Mouse (Mus musculus): ENCODE data around the gene Map3k20.

Gene Map3k20

DNA sequence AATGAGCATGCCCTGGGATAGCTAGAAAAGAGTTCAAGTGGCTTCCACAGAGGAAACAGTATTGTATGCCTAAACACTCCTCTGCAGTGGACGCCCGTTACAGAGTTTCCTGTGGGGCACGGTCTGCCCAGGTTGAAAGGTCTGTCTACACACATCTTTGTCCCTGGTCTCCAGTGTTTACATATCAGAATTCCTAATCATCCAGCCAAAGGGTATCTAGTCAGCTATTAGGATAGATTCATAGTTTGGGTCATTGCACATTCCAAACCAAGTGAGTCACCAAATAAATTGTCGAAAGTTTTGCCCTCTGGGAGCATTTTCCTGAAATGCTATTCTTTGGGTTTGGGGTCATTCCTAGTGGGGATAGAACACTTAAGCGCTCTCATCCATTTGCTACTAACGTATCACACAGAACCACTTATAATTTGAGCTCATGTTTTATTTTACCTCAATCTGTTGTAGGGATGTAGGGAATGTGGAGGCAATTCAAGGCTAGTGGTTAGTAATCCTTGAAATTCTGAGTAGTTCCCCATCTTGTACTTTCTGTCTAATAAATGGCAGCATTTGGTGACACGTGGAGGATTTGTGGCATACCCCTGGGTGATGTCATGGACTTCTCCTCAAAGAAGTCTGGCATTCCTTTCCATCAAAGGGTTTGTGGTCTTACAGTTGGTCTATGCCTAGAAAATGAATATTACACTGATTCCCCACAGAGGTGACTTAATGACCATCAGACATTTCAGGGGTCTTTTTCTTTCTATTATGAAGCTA, 33.8 kb downstream of the Map3k20 start:
- in situ Hi-C loops (cut with MboI, MseI): no loop called here

DNA sequence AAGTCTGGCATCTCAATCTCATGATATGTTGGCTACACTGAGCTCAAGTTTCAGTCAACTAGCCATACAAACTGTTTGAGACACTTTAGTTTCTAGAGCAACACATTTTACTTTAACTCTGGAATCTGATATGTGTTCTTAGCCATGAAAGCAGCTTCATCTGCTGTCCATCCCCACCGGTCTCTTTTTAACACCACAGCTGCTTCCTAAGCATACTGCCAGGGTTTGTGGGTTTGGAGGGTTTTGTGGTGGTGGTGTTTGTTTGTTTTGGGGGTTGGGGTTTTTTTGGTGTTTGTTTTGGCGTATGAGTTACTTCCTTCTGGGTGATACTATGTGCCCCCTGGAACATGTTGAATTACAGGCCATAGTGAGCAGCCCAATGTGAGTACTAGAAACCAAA, 35.2 kb downstream of the Map3k20 start:
- in situ Hi-C loops (cut with MboI, MseI): no loop called here

DNA sequence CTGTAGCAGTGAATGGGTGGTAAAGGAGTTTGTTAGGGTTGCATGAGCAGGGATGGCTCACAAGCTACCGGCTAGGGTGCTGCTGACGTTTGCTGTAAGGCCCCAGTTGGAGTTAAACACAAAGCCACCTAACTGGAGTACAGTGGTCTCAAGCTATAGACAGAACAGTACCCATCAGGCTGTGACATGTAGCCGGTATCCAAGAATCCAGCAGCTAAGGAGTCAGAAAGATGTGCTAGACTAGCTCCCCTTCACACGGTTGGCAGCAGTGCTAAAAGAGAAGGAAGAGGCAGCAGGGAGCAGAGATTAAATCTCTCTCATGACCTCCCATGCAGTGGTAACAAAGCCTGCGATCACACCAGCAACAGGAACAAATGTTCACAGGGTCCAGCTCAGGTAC, 36.2 kb downstream of the Map3k20 start:
- in situ Hi-C loops (cut with MboI, MseI): no loop called here

DNA sequence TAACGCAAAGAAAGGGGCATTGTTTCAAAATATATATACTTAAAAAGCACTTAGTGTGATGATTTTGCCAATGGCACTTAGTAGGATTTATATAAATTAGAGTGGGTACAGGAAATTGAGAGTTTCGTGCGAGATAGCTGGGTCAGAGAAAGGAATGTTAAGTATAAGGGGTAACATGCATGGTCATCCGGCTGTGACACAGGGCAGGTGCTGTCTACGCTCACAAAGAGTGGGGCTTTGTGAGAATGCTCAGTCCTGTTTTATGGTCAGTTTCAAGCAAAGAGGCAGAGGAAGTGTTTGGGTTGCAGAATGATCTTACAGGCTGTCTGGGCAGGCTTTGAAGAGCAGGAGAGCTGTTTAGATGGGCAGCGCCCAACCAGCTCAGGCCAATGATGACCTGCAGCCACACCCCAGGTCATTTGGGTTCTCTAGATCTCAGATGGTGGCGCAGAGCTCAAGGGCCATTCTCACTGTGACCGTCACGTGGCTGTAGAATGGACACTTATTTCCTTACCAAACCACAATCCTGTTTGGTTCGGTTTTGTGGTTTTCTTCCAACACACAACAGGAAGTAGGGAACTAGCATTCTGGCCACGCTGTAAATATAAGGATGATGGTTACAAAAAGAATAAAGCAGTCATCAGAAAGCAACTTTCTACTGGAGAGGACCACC, 37.4 kb downstream of the Map3k20 start:
- in situ Hi-C loops (cut with MboI, MseI): no loop called here

DNA sequence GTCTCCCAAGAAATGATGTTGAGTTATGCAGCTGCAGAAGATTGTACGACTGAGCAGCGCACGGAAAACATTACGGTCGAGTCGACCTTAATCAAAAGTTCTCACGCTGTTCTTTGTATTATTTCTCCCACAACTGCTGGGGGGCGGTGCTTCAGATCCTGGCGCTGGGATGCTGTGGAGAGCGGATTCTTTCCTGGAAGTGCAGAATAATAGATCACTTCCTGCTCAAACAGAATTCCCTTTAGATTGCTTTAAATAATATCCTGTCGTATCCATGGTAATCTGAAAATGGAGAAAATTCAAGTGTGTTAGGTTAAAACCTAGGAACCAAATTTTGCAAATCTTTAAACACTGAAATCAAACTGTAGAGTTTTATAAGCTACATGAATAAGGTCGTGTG, 39.0 kb downstream of the Map3k20 start:
- in situ Hi-C loops (cut with MboI, MseI): no loop called here

DNA sequence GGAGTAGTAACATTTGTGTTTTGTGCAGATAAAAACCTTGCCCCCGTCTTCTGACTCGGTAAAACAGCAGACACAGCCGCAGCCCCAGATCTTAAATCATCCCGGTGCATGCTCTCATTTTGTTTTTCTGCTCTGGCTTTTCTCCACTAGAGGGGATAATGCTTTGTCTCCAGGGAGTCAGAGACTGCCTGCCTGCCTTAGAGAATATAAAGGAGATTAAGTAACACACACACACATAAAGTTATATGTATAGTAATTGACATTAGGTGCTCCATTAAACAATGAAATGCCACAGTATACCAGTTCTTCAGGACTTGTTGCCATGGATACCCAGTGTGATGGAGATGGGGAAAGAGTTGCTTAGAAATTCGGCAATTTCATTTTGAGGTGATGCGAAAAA, 41.1 kb downstream of the Map3k20 start:
- in situ Hi-C loops (cut with MboI, MseI): no loop called here

DNA sequence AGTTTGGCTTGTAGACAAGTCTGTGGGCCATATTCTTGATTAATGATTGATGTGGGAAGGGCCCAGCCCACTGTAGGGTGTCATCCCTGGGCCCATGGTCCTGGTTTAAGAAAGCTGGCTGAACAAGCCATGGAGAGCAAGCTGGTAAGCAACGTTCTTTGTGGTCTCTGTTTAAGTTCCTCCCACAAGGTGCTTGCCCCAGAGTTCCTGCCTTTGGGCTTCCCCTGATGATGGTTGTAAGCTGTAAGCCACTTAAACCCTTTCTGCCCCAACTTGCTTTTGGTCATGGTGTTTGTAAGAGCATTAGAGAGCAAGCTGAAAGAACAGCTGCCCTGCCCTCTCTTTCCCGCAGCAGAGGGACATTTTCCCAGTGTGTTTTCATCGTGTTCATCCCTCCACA, 43.0 kb downstream of the Map3k20 start:
- in situ Hi-C loops (cut with MboI, MseI): no loop called here

DNA sequence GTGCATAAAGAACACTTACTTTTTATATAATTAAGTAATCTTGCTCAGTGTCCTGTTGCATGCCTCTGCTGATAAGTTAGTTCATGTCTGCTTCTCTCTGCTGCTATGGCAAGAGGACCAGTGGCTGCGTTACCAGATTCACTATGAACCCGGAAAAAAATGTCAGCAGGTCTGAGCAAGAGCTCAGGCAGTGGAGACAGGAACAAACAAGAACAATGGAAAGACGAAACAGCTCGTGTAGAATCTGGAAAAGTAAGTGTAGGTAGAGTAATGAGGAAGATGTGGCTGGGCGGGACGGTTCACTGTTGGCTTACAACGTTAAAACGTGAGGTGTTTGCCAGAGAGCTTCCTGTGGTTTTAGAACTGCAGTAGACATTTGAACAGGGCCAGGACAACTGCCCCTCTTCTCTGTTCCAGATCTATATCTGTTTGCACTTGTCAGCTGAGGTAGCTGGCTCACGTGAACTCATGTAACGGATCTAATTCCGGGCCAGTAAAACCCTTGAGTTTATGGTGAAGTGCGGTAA, 45.6 kb downstream of the Map3k20 start:
- in situ Hi-C loops (cut with MboI, MseI): no loop called here

DNA sequence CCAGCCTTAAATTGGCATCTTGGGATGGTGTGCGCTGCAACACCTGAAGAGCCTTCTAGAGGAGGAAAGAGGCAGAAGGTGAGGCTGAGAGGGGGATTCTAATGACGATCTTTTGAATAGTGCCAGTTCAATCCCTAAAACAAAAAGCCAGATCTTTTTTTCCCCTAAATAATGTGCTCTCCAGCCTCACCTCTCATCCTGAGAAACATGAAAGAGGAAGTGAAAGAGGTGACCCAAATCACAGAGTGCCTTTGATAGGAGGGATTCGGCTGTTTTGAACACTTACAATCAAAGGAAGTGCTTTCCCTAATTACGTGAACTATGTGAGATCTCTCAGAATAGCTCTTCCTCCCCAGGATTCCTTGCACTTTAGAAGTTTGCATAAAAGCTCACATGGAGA, 46.6 kb downstream of the Map3k20 start:
- in situ Hi-C loops (cut with MboI, MseI): no loop called here

DNA sequence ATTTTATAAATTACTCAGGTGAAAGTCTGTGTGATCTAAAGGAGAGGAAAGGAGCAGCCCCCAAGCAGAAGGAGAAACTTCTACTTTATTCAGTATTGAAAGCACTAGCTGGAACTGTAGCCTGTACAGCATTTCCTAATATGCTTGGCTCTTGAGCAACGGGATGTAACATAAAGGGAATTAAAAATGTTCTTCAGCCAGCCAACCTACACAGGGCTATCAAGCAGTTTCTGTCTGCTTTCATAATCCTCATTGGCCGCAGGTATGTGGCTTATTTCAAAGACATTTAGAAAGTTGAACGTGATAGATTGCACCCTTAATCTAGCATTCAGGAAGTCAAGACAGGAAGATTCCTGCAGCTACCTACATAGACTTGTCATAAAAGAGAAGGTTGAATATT, 47.8 kb downstream of the Map3k20 start:
- in situ Hi-C loops (cut with MboI, MseI): no loop called here

DNA sequence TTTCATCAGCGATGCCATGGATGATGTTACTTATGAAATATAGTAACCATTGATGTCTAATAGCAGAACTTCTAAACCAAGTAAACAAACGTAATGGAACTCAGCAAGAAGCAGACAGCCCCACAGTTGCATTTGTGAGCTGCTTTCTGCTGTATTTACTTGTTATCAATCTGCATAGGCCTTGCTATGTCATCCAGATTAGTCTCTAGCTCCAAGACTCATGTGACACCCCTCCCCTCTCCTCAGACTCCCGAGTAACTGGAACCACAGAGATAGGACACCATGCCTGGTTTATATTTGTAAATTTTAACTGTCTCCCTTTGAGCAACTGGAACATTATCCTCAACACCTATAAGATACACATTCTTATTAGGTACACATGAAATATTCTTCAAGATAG, 51.4 kb downstream of the Map3k20 start:
- in situ Hi-C loops (cut with MboI, MseI): no loop called here

DNA sequence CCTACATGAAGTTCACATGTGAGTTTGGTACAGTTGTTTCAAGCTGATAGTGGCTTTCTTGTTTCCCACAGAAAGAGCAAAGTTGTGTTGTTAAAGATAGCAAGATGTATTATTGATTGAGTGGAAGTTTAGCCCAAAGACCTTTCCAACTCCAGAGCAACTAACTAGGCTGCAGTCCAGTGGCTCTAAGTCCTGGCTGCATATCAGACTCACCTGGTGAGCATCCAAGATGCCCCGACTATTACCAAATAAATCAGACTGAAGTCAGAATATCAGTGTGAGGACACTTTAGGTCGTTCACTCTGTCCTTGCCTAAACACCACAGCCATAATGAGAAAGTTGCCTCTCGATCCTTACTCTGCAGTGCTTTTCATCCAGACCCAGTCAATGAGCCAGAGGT, 59.8 kb downstream of the Map3k20 start:
- in situ Hi-C loops (cut with MboI, MseI): loop anchor here (10.0 kb wide), 1 partner anchor 320 kb away; no protein-coding TSS in a partner anchor

DNA sequence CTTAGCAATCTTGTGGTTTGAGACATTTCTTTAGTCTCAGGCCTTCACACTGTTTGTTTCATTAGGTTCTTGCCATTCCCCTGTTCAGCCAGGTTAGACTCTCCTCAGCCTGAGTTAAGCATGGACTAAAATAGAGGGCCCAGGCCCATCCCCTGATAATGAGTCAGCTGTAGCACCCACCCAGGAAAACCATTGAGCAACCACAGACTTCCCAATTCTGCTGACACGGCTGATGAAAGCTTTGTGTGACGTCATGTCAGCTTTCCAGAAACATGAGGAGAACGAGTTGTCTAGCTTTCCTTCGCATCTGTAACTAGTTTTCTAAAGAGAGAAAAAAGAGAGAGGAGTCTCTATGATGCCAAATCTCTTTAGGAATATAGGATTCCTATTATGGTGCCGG, 65.9 kb downstream of the Map3k20 start:
- in situ Hi-C loops (cut with MboI, MseI): no loop called here

DNA sequence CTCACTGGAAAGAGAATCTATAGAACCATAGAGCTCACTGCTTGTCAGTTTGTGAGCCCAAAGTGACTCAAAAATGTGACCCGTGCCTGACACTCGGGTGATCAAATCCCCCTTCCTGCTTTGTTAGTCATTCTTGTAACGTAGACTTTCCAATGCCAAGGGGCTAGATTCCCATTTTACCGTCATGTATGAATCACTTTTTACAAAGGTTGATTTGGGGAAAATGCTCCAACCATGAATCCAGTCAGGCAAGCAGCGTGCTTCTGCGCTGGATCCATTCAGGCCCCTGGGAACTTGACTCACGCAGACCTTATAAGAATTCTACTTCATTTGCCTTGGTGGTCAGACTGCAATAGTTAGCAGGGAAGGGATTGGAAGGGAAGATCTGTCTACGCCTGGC, 66.3 kb downstream of the Map3k20 start:
- in situ Hi-C loops (cut with MboI, MseI): no loop called here

DNA sequence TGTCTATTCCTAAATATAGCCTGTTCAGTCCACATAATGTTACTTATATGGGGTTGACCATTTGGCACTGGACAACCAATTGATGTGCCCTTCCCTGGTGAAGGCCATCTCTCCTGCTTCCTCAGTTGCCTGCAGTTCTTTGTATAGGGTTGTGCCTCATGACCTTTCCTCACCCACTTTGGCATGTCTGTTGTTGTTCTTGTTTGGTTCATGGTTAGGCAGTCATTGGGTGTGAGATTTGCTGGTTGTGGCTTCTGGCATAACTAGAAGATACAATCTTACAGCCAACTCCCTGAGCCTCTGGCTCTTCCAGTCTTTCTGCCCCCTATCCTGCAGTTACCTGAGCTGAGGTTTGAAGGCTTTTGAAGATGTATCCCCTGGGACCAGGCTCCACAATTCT, 67.3 kb downstream of the Map3k20 start:
- in situ Hi-C loops (cut with MboI, MseI): no loop called here

DNA sequence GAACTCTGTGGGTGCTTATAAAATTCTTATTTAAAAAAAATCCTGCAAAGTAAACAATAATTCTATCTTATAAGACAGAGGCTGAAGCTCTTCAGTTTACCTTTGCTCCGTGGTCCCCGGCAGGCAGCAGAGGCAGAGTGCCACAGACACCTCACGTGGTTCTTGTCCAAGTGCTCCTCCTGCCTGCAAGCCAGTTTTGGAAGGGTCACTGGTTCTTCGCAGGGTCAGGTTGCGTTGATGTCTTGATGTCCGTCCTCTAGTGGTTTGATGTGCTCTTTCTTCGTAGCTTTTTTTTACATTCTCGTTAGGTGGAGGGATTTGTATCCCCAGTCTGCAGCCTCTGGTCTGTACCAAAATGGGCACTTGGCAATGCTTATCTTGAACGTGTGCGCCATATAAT, 71.0 kb downstream of the Map3k20 start:
- in situ Hi-C loops (cut with MboI, MseI): no loop called here

DNA sequence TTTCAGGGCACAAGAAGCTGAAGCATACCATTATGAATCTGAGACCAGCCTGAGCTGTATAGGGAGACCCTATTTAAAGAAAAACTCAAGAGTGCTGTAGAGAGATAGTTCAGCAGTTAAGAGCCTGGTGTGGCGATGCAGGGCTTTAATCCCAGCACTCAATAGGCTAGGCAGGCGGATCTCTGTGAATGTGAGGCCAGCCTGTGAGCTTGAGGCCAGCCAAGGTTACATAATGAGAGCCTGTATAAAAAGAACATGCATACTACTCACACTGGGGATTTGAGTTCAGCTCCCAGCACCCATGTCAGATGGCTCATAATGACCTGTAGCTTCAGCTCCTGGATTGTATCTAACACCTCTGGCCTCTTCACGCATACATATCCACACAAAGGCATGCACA, 76.1 kb downstream of the Map3k20 start:
- in situ Hi-C loops (cut with MboI, MseI): loop anchor here (10.0 kb wide), 1 partner anchor 663 kb away; no protein-coding TSS in a partner anchor

DNA sequence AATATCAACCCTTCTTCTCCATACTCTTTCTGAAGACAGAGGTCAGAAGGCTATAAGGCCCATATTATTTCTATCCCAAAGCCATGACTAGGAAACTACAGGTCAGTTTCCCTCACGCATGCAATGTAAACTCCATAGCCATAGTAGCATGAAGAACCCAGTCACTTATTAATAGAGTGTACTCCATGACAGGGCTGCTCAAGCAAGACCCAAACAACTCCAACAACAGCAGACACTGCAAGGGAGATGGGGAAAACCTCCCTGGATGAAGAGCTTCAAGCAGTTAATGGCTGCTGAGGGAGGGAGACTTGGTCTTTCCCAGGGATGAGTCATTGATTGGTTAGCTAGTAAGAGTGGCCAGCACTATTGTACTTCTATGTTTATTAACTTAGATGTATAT, 78.0 kb downstream of the Map3k20 start:
- in situ Hi-C loops (cut with MboI, MseI): loop anchor here (10.0 kb wide), 1 partner anchor 661 kb away; no protein-coding TSS in a partner anchor

DNA sequence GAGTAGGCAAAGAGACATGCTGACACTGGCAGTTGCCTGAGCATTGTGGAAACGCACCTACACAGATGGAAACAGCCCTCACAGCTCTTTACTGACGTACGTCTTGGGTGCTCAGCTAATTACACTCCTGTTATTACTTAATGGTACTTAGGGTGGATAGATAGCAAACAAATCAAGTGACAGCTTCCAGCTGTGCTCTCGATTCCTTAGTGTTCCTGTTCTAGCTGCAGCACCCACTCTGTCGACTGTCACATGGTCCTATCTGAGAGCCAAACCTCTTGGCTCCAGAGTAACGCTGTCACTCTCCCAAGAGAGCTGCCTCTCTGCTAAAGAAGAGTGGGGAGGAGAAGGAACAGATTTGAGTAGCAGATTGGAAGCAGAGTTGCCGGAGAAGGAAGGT, 80.5 kb downstream of the Map3k20 start:
- in situ Hi-C loops (cut with MboI, MseI): loop anchor here (10.0 kb wide), 1 partner anchor 659 kb away; no protein-coding TSS in a partner anchor

DNA sequence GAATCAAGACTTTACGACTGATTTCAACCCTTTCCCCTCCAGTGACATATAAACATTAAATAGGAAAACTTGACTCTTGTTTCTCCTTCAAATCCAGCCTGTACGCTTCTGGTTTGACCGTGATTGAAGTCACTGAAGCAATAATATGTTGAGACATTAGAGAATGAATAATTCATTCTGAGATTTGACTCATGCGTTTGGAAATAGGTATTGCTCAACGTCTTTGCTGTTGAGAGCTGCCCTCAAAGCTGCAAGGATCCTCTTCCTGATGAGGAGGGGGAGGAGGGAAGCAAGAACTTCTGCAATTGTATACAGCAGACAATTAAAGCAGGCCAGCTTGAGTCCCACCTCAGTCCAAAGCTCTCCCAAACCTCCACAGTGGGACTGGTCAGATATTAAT, 81.1 kb downstream of the Map3k20 start:
- in situ Hi-C loops (cut with MboI, MseI): loop anchor here (10.0 kb wide), 1 partner anchor 658 kb away; no protein-coding TSS in a partner anchor

DNA sequence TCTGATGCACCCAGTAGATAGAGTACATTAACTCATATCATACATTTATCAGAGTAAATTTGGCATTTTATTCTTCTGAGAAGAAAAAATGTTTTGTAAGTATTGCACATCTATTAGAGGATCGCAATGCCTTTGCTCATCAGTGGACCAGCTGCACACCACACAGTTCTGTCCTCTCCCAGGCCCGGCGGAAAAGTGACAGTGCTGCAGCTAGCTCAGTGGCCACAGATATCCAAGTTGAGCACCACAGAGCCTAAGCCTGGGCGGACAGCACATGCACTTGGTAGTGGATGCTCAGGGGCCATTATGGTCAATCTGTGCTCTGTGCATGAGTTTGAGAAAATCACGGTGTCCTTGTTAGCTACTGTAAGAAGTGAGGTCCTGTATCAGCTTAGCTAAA, 82.4 kb downstream of the Map3k20 start:
- in situ Hi-C loops (cut with MboI, MseI): loop anchor here (10.0 kb wide), 1 partner anchor 657 kb away; no protein-coding TSS in a partner anchor

DNA sequence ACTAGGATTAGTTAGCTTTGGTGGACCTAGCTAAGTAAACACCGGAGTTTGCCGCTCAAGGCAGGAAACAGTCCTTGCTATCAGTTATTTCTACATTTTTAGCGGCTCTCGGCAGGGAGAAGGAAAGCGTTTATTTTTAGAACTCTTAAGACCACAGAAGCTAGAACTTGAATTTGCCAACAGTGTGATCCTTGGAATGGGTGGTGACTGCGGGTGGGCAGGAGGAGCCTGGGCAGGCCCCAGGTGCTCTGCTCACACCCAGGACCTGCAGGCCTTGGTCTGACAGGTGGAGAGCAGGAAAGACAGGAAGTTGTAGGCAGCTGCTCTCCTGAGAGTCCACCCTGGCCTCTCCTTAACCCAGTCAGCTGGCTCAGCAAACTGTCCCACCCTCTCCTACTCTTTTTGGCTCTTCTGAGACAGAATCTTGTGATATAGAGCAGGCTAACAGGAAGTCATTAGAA, 83.7 kb downstream of the Map3k20 start:
- in situ Hi-C loops (cut with MboI, MseI): loop anchor here (10.0 kb wide), 1 partner anchor 656 kb away; no protein-coding TSS in a partner anchor

DNA sequence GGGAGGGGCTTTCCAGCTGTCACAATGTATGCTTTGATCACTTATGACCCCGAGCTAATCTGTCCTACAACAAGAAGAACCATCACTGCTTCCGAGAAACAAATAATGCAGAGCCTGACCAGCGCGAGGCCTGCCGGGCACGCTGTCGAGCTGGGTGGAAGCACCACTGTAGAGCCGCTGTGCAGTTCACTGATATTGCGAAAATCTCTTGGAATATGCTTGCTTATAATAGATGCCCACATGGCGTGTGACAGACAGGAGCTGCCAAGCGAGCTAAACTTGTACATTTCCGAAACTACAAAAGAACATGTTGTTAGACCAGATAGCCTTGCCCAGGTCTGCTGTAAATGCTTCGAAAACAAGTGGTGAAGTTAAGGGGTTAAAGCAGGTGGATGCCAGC, 86.7 kb downstream of the Map3k20 start:
- in situ Hi-C loops (cut with MboI, MseI): no loop called here
